Mouse (Mus musculus): ENCODE results near the gene Vti1a. TPM values are rescaled to one million over a fixed set of nuclear protein-coding genes. Genes with fewer than 3 reads are reported as not detected.

Vti1a gene
- total and polyA plus RNA-seq, 2 experiments from 2014 or later, result 28.2 to 37.6 TPM

GRCm38 (mm10) chr19:55615743-55616142 is 299.6 kb downstream of the Vti1a start:
- H3K9me3 ChIP-seq (ENCODE audit: low read length), result no peaks in the 10 kb centered on the region
- 77% methylated on average over 5 of the region's 5 CpGs for WGBS
- no peak overlapping the region for H3K9ac ChIP-seq (replicated peaks; ENCODE audit: low read length)
- DNase-seq (ENCODE audit: low spot score), result no peak
- no peak overlapping the region for H3K4me2 ChIP-seq (ENCODE audit: low read depth, low read length)
- TF ChIP-seq CTCF (IDR thresholded peaks at IDR 0.05; ENCODE audit: low read depth), result no peak
- H3K27ac ChIP-seq, result no peak overlapping the region
- H3K27me3 ChIP-seq (ENCODE audit: insufficient read depth, low read length), result no peaks in the 10 kb centered on the region
- H3K36me3 ChIP-seq (ENCODE audit: insufficient read depth, low read length), result no peaks in the 10 kb centered on the region
- ATAC-seq, result no peak
- no peak overlapping the region for H3K4me3 ChIP-seq (ENCODE audit: low read length)
- H3K4me1 ChIP-seq (ENCODE audit: insufficient read depth, low read length), result no peaks in the 10 kb centered on the region; the same call in 1 of the 2 replicates

- no peaks in the 10 kb centered on the region for H3K27me3 ChIP-seq (ENCODE audit: insufficient read depth, low read length)
- H3K9ac ChIP-seq (replicated peaks; ENCODE audit: low read length), result no peak overlapping the region
- no peak overlapping the region for H3K27ac ChIP-seq
- DNase-seq (ENCODE audit: low spot score), result no peak
- no peak overlapping the region for H3K4me2 ChIP-seq (ENCODE audit: low read depth, low read length)
- TF ChIP-seq CTCF (IDR thresholded peaks at IDR 0.05; ENCODE audit: low read depth), result no peak
- H3K4me1 ChIP-seq (ENCODE audit: insufficient read depth, low read length), result no peaks in the 10 kb centered on the region; the same call in 1 of the 2 replicates
- H3K9me3 ChIP-seq (ENCODE audit: low read length), result no peaks in the 10 kb centered on the region
- H3K36me3 ChIP-seq (ENCODE audit: insufficient read depth, low read length), result no peaks in the 10 kb centered on the region
- 79% methylated on average over 7 of the region's 7 CpGs for WGBS
- H3K4me3 ChIP-seq (ENCODE audit: low read length), result no peak overlapping the region
- ATAC-seq, result no peak
Measured at GRCm38 (mm10) chr19:55616276-55616675, 300.2 kb downstream of the Vti1a start.

- Histone ChIP-seq H3K4me2 (ENCODE audit: low read depth, low read length) (no peak overlapping the region), H3K27ac (no peak overlapping the region), H3K4me1 (ENCODE audit: insufficient read depth, low read length) (no peaks in the 10 kb centered on the region; the same call in 1 of the 2 replicates), H3K9ac (replicated peaks; ENCODE audit: low read length) (no peak overlapping the region), H3K9me3 (ENCODE audit: low read length) (no peaks in the 10 kb centered on the region), H3K27me3 (ENCODE audit: insufficient read depth, low read length) (no peaks in the 10 kb centered on the region), H3K36me3 (ENCODE audit: insufficient read depth, low read length) (no peaks in the 10 kb centered on the region), H3K4me3 (ENCODE audit: low read length) (no peak overlapping the region)
- 86% methylated on average over 8 of the region's 8 CpGs for WGBS
- DNase-seq (ENCODE audit: low spot score), result no peak
- no peak for TF ChIP-seq CTCF (IDR thresholded peaks at IDR 0.05; ENCODE audit: low read depth)
- ATAC-seq, result no peak
Measured at GRCm38 (mm10) chr19:55616937-55617336, 300.8 kb downstream of the Vti1a start.

GRCm38 (mm10) chr19:55618546-55618945 is 302.5 kb downstream of the Vti1a start:
- TF ChIP-seq CTCF (IDR thresholded peaks at IDR 0.05; ENCODE audit: low read depth), result no peak
- DNase-seq (ENCODE audit: low spot score) (no peak), ATAC-seq (no peak)
- Histone ChIP-seq H3K27ac (no peak overlapping the region), H3K9ac (replicated peaks; ENCODE audit: low read length) (no peak overlapping the region), H3K4me2 (ENCODE audit: low read depth, low read length) (no peak overlapping the region), H3K36me3 (ENCODE audit: insufficient read depth, low read length) (no peaks in the 10 kb centered on the region), H3K4me3 (ENCODE audit: low read length) (no peak overlapping the region), H3K9me3 (ENCODE audit: low read length) (no peaks in the 10 kb centered on the region), H3K4me1 (ENCODE audit: insufficient read depth, low read length) (no peaks in the 10 kb centered on the region; the same call in 1 of the 2 replicates), H3K27me3 (ENCODE audit: insufficient read depth, low read length) (no peaks in the 10 kb centered on the region)
- 97% methylated on average over 7 of the region's 7 CpGs for WGBS

- no peaks in the 10 kb centered on the region for H3K9me3 ChIP-seq (ENCODE audit: low read length)
Measured at GRCm38 (mm10) chr19:55620411-55621008, 304.4 kb downstream of the Vti1a start.

GRCm38 (mm10) chr19:55621011-55621625 is 305.0 kb downstream of the Vti1a start:
- H3K9me3 ChIP-seq (ENCODE audit: low read length), result no peaks in the 10 kb centered on the region
- DNase-seq (ENCODE audit: low spot score) (peak; percentile 49), ATAC-seq (peak; percentile 70)
- H3K27me3 ChIP-seq (ENCODE audit: insufficient read depth, low read length), result no peaks in the 10 kb centered on the region
- H3K36me3 ChIP-seq (ENCODE audit: insufficient read depth, low read length), result no peaks in the 10 kb centered on the region
- WGBS, result 46% methylated on average over 12 of the region's 12 CpGs
- H3K4me3 ChIP-seq (ENCODE audit: low read length), result no peak overlapping the region
- H3K27ac ChIP-seq, result no peak overlapping the region
- no peak for TF ChIP-seq CTCF (IDR thresholded peaks at IDR 0.05; ENCODE audit: low read depth)
- no peaks in the 10 kb centered on the region; the same call in 1 of the 2 replicates for H3K4me1 ChIP-seq (ENCODE audit: insufficient read depth, low read length)
- no peak overlapping the region for H3K9ac ChIP-seq (replicated peaks; ENCODE audit: low read length)
- H3K4me2 ChIP-seq (ENCODE audit: low read depth, low read length), result no peak overlapping the region

More at GRCm38 (mm10) chr19:55620411-55621008, 304.4 kb downstream of the Vti1a start:
- 46% methylated on average over 14 of the region's 14 CpGs for WGBS
- H3K4me3 ChIP-seq (ENCODE audit: low read length), result no peak overlapping the region
- no peak for TF ChIP-seq CTCF (IDR thresholded peaks at IDR 0.05; ENCODE audit: low read depth)
- DNase-seq (ENCODE audit: low spot score), result no peak
- no peaks in the 10 kb centered on the region; the same call in 1 of the 2 replicates for H3K4me1 ChIP-seq (ENCODE audit: insufficient read depth, low read length)
- no peak overlapping the region for H3K9ac ChIP-seq (replicated peaks; ENCODE audit: low read length)
- no peaks in the 10 kb centered on the region for H3K36me3 ChIP-seq (ENCODE audit: insufficient read depth, low read length)
- H3K4me2 ChIP-seq (ENCODE audit: low read depth, low read length), result no peak overlapping the region
- H3K27me3 ChIP-seq (ENCODE audit: insufficient read depth, low read length), result no peaks in the 10 kb centered on the region
- no peak for ATAC-seq
- H3K27ac ChIP-seq, result no peak overlapping the region

GRCm38 (mm10) chr19:55622821-55623220 is 306.7 kb downstream of the Vti1a start:
- H3K36me3 ChIP-seq (ENCODE audit: insufficient read depth, low read length), result no peaks in the 10 kb centered on the region
- no peaks in the 10 kb centered on the region for H3K27me3 ChIP-seq (ENCODE audit: insufficient read depth, low read length)
- DNase-seq (ENCODE audit: low spot score) (no peak), ATAC-seq (no peak)
- no peak overlapping the region for H3K4me2 ChIP-seq (ENCODE audit: low read depth, low read length)
- no peak overlapping the region for H3K27ac ChIP-seq
- H3K4me1 ChIP-seq (ENCODE audit: insufficient read depth, low read length), result no peaks in the 10 kb centered on the region; the same call in 1 of the 2 replicates
- no peak for TF ChIP-seq CTCF (IDR thresholded peaks at IDR 0.05; ENCODE audit: low read depth)
- 76% methylated on average over 18 of the region's 18 CpGs for WGBS
- H3K4me3 ChIP-seq (ENCODE audit: low read length), result no peak overlapping the region
- no peaks in the 10 kb centered on the region for H3K9me3 ChIP-seq (ENCODE audit: low read length)
- no peak overlapping the region for H3K9ac ChIP-seq (replicated peaks; ENCODE audit: low read length)

All from hindbrain, postnatal 0 days (tissue).